In the genomic region with DNA sequence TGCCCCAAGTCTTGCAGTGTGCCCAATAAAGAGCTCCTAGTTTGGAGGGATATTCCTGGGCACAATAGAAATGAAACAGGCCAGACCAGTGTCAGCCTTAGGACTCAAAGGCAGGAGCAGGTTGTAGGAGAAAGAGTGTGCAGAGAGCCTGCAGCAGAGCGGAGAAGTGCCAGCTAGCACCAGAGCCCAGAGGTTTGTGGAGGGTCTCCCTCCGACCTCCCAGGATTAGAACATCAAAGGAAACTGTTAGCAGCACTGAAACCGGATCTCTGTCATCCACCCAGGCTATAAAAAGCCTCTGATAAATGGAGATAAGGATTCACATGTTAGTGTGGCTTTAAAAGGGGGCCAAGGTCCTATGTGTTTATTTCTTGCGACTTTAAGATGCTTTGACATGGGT, we compare ENCODE assay signal across 24 mouse cellular contexts.
DNase-seq lines count a peak whose midpoint lies in the region; ATAC-seq and TF ChIP-seq lines count a peak whose summit lies in the region.
"Had no signal": no experiment of that assay in that cellular context is flagged by ENCODE, and none has a peak within 500 bp of the region (broad histone marks: within the 10 kb centered on the region; RNA-seq: fewer than 3 reads in every experiment).

No protein-coding gene starts in this region.

- DNase-seq in embryonic facial prominence, embryonic 10.5 days (ENCODE audit: low spot score), result no peak
- DNase-seq in kidney, postnatal 0 days (ENCODE audit: low spot score), result peak; percentile 64
- no peak for DNase-seq in kidney, adult 2 months
- DNase-seq in embryo, embryonic 10 days (ENCODE audit: low spot score), result peak; percentile 42
- no peak for DNase-seq in right cerebral cortex, postnatal 10 days (ENCODE audit: low spot score in 2 of 2)
- DNase-seq: adrenal gland, adult 8-10 months; cerebellum, adult 11-12 months; cerebellum, postnatal 25 days; gastrocnemius, postnatal 25 days; heart, adult 18-20 months; layer of hippocampus, adult 9-11 months; liver, postnatal 0 days; right cerebral cortex, postnatal 4 days; thymus, postnatal 25 days had no signal

- ATAC-seq in embryonic facial prominence, embryonic 13.5 days (ENCODE audit: insufficient number of reproducible peaks, insufficient read depth, low FRiP score, low TSS enrichment, low read depth), result no peak
- ATAC-seq in kidney, postnatal 0 days (replicated peaks; ENCODE audit: low FRiP score, low read depth), result 0 out of 2 replicates have a peak, but pooled peaks have one; percentile 40
- peak; percentile 42 for ATAC-seq in intestine, embryonic 16.5 days
- ATAC-seq: activated CD4-positive, CD25-positive, alpha-beta regulatory T cell, adult 4 months; liver, postnatal 0 days had no signal

- no peak overlapping the region for H3K4me3 ChIP-seq in embryonic facial prominence, embryonic 13.5 days
- no peak overlapping the region for H3K4me3 ChIP-seq in embryonic facial prominence, embryonic 10.5 days
- H3K4me3 ChIP-seq in kidney, postnatal 0 days (replicated peaks; ENCODE audit: low read depth, low read length), result no peak overlapping the region
- H3K4me3 ChIP-seq in kidney, adult 2 months (ENCODE audit: insufficient read depth, low read depth, low read length), result no peak overlapping the region
- H3K4me3 ChIP-seq in intestine, embryonic 16.5 days (ENCODE audit: low read length), result no peak overlapping the region
- H3K4me3 ChIP-seq: erythroblast, embryonic 14.5 days; forebrain, embryonic 12.5 days; hindbrain, embryonic 13.5 days; midbrain, embryonic 10.5 days; myocyte; neural tube, embryonic 13.5 days had no signal

- H3K4me2 ChIP-seq in embryonic facial prominence, embryonic 13.5 days, result no peak overlapping the region
- H3K4me2 ChIP-seq in kidney, postnatal 0 days (ENCODE audit: low read length), result no peak overlapping the region
- H3K4me2 ChIP-seq in intestine, embryonic 16.5 days (ENCODE audit: low read depth, low read length), result no peak overlapping the region
- H3K4me2 ChIP-seq: forebrain, embryonic 12.5 days; hindbrain, embryonic 13.5 days; neural tube, embryonic 13.5 days had no signal

- TF ChIP-seq POLR2A in kidney, adult 2 months (IDR thresholded peaks at IDR 0.05; ENCODE audit: low read depth, low read length), result no peak

- H3K9ac ChIP-seq in embryonic facial prominence, embryonic 13.5 days, result no peak overlapping the region
- H3K9ac ChIP-seq in kidney, postnatal 0 days (ENCODE audit: low read depth, low read length), result no peak overlapping the region
- H3K9ac ChIP-seq in intestine, embryonic 16.5 days (ENCODE audit: low read depth, low read length), result no peak overlapping the region
- H3K9ac ChIP-seq: forebrain, embryonic 12.5 days; hindbrain, embryonic 13.5 days; liver, postnatal 0 days; neural tube, embryonic 13.5 days had no signal

- peaks cover 32% of the 10 kb centered on the region for H3K4me1 ChIP-seq in embryonic facial prominence, embryonic 13.5 days
- peaks cover 32% of the 10 kb centered on the region for H3K4me1 ChIP-seq in embryonic facial prominence, embryonic 10.5 days
- no peaks in the 10 kb centered on the region for H3K4me1 ChIP-seq in kidney, postnatal 0 days (replicated peaks; ENCODE audit: insufficient read depth, low read length)
- H3K4me1 ChIP-seq in kidney, adult 2 months (ENCODE audit: control insufficient read depth, insufficient read depth, low read length), result no peaks in the 10 kb centered on the region
- H3K4me1 ChIP-seq in intestine, embryonic 16.5 days (ENCODE audit: control insufficient read depth, insufficient read depth, low read length), result peaks cover 9% of the 10 kb centered on the region
- H3K4me1 ChIP-seq: hindbrain, embryonic 13.5 days had no signal

- H3K27me3 ChIP-seq in embryonic facial prominence, embryonic 13.5 days, result peaks cover 6% of the 10 kb centered on the region; the same call in 1 of the 2 replicates
- no peaks in the 10 kb centered on the region for H3K27me3 ChIP-seq in embryonic facial prominence, embryonic 10.5 days (replicated peaks; ENCODE audit: low read depth, poor library complexity, severe bottlenecking)
- H3K27me3 ChIP-seq in kidney, postnatal 0 days (ENCODE audit: insufficient read depth, low read length), result no peaks in the 10 kb centered on the region
- H3K27me3 ChIP-seq in kidney, adult 2 months (replicated peaks; ENCODE audit: control insufficient read depth, insufficient read depth, low read length), result no peaks in the 10 kb centered on the region
- no peaks in the 10 kb centered on the region for H3K27me3 ChIP-seq in intestine, embryonic 16.5 days (replicated peaks; ENCODE audit: control insufficient read depth, insufficient read depth, low read length)
- H3K27me3 ChIP-seq: forebrain, embryonic 12.5 days; hindbrain, embryonic 13.5 days; neural tube, embryonic 13.5 days had no signal

- no peaks in the 10 kb centered on the region for H3K36me3 ChIP-seq in embryonic facial prominence, embryonic 13.5 days
- H3K36me3 ChIP-seq in embryonic facial prominence, embryonic 10.5 days (replicated peaks), result no peaks in the 10 kb centered on the region
- no peaks in the 10 kb centered on the region for H3K36me3 ChIP-seq in kidney, postnatal 0 days (ENCODE audit: insufficient read depth, low read length)
- H3K36me3 ChIP-seq in kidney, adult 2 months (ENCODE audit: control insufficient read depth, insufficient read depth, low read length), result no peaks in the 10 kb centered on the region
- H3K36me3 ChIP-seq in intestine, embryonic 16.5 days (ENCODE audit: control insufficient read depth, insufficient read depth, low read length), result no peaks in the 10 kb centered on the region
- H3K36me3 ChIP-seq: forebrain, embryonic 12.5 days; hindbrain, embryonic 13.5 days; midbrain, embryonic 10.5 days; neural tube, embryonic 13.5 days had no signal

- peak overlapping the region; percentile 53; the same call in 1 of the 2 replicates for H3K27ac ChIP-seq in embryonic facial prominence, embryonic 13.5 days
- H3K27ac ChIP-seq in embryonic facial prominence, embryonic 10.5 days (replicated peaks), result no peak overlapping the region
- H3K27ac ChIP-seq in kidney, postnatal 0 days, result no peak overlapping the region
- H3K27ac ChIP-seq in kidney, adult 2 months (ENCODE audit: insufficient read depth, low read depth, low read length), result no peak overlapping the region
- no peak overlapping the region for H3K27ac ChIP-seq in intestine, embryonic 16.5 days (ENCODE audit: low read length)
- H3K27ac ChIP-seq: forebrain, embryonic 12.5 days; hindbrain, embryonic 13.5 days; macrophage; midbrain, embryonic 10.5 days; neural tube, embryonic 13.5 days had no signal

- TF ChIP-seq CTCF in kidney, postnatal 0 days (IDR thresholded peaks at IDR 0.05; ENCODE audit: low read depth), result no peak
- TF ChIP-seq CTCF in kidney, adult 2 months (conservative IDR thresholded peaks at IDR 0.05; ENCODE audit: insufficient read depth, insufficient read length, low read depth, low read length), result no peak

- 17% methylated on average over 4 of the region's 4 CpGs for WGBS in embryonic facial prominence, embryonic 13.5 days
- WGBS in embryonic facial prominence, embryonic 10.5 days, result 28% methylated on average over 4 of the region's 4 CpGs
- WGBS in kidney, postnatal 0 days, result 5% methylated on average over 4 of the region's 4 CpGs
- 13% methylated on average over 4 of the region's 4 CpGs for WGBS in kidney, adult 2 months
- WGBS in intestine, embryonic 16.5 days, result 25% methylated on average over 4 of the region's 4 CpGs

- no peaks in the 10 kb centered on the region for H3K9me3 ChIP-seq in embryonic facial prominence, embryonic 13.5 days
- H3K9me3 ChIP-seq in embryonic facial prominence, embryonic 10.5 days, result no peaks in the 10 kb centered on the region
- no peaks in the 10 kb centered on the region for H3K9me3 ChIP-seq in kidney, postnatal 0 days (replicated peaks; ENCODE audit: low read length)
- H3K9me3 ChIP-seq in intestine, embryonic 16.5 days (ENCODE audit: control insufficient read depth, low read length), result no peaks in the 10 kb centered on the region
- H3K9me3 ChIP-seq: forebrain, embryonic 12.5 days; hindbrain, embryonic 13.5 days; midbrain, embryonic 10.5 days; neural tube, embryonic 13.5 days had no signal

Comparison
In these comparisons a context has a peak if more than half of its experiments do, and no peak if none do; other contexts are left out.
1. DNase-seq: peak in kidney, postnatal 0 days (single experiment) and embryo, embryonic 10 days (single experiment); none in embryonic facial prominence, embryonic 10.5 days (single experiment), kidney, adult 2 months (single experiment) and right cerebral cortex, postnatal 10 days (0 of 2).